ENCODE assay signal across 26 mouse cellular contexts in genomic region chr2:148537251-148537650, GRCm38 (mm10).
DNase-seq lines count a peak whose midpoint lies in the region; ATAC-seq and TF ChIP-seq lines count a peak whose summit lies in the region.
"Had no signal": no experiment of that assay in that cellular context is flagged by ENCODE, and none has a peak within 500 bp of the region (broad histone marks: within the 10 kb centered on the region; RNA-seq: fewer than 3 reads in every experiment).

No protein-coding gene starts in this region.

- TF ChIP-seq CTCF in stomach, postnatal 0 days (IDR thresholded peaks at IDR 0.05; ENCODE audit: low read depth): no peak

- H3K79me2 ChIP-seq in myocyte (ENCODE audit: control insufficient read depth, insufficient read depth): no peaks in the 10 kb centered on the region

- H3K27me3 ChIP-seq in liver, embryonic 11.5 days (replicated peaks; ENCODE audit: control insufficient read depth, insufficient read depth, low read length): no peaks in the 10 kb centered on the region
- no peaks in the 10 kb centered on the region for H3K27me3 ChIP-seq in liver, embryonic 12.5 days (replicated peaks)
- H3K27me3 ChIP-seq in myocyte (ENCODE audit: control insufficient read depth, insufficient read depth, insufficient read length): no peaks in the 10 kb centered on the region
- H3K27me3 ChIP-seq in stomach, postnatal 0 days (ENCODE audit: control insufficient read depth, insufficient read depth, low read length): no peaks in the 10 kb centered on the region
- H3K27me3 ChIP-seq: embryonic facial prominence, embryonic 13.5 days; forebrain, embryonic 12.5 days; forebrain, embryonic 15.5 days; heart, embryonic 12.5 days had no signal

- no peak overlapping the region for H3K9ac ChIP-seq in liver, embryonic 11.5 days (ENCODE audit: low read depth, low read length)
- H3K9ac ChIP-seq in liver, embryonic 12.5 days: no peak overlapping the region
- no peak overlapping the region for H3K9ac ChIP-seq in stomach, postnatal 0 days (ENCODE audit: low read length)
- H3K9ac ChIP-seq: embryonic facial prominence, embryonic 13.5 days; forebrain, embryonic 12.5 days; forebrain, embryonic 15.5 days; heart, embryonic 12.5 days; hindbrain, embryonic 14.5 days had no signal

- H3ac ChIP-seq in myocyte (ENCODE audit: control insufficient read depth, insufficient read length): no peak overlapping the region

- no peak for TF ChIP-seq POLR2A in myocyte (IDR thresholded peaks at IDR 0.05; ENCODE audit: insufficient read length, low read depth)

- no peaks in the 10 kb centered on the region for H3K9me3 ChIP-seq in liver, embryonic 11.5 days (ENCODE audit: control insufficient read depth, low read length)
- no peaks in the 10 kb centered on the region for H3K9me3 ChIP-seq in liver, embryonic 12.5 days (replicated peaks)
- no peaks in the 10 kb centered on the region for H3K9me3 ChIP-seq in stomach, postnatal 0 days (ENCODE audit: control insufficient read depth, low read length)
- H3K9me3 ChIP-seq: embryonic facial prominence, embryonic 10.5 days; embryonic facial prominence, embryonic 13.5 days; forebrain, embryonic 12.5 days; forebrain, embryonic 15.5 days; heart, embryonic 12.5 days had no signal

- H3K4me1 ChIP-seq in liver, embryonic 11.5 days (replicated peaks; ENCODE audit: control insufficient read depth, insufficient read depth, low read length): no peaks in the 10 kb centered on the region
- no peaks in the 10 kb centered on the region for H3K4me1 ChIP-seq in liver, embryonic 12.5 days
- H3K4me1 ChIP-seq in stomach, postnatal 0 days (replicated peaks; ENCODE audit: control insufficient read depth, insufficient read depth): no peaks in the 10 kb centered on the region
- H3K4me1 ChIP-seq: forebrain, embryonic 12.5 days; forebrain, embryonic 15.5 days had no signal

- ATAC-seq in liver, embryonic 11.5 days (replicated peaks; ENCODE audit: low FRiP score): 0 out of 2 replicates have a peak, but pooled peaks have one; percentile 36
- ATAC-seq in liver, embryonic 12.5 days: no peak
- no peak for ATAC-seq in stomach, postnatal 0 days (ENCODE audit: low FRiP score, low TSS enrichment)
- ATAC-seq: forebrain, embryonic 15.5 days; hindbrain, postnatal 0 days; inflammation-experienced regulatory T-cells, adult 6 months had no signal

- H3K4me2 ChIP-seq in liver, embryonic 11.5 days: no peak overlapping the region
- H3K4me2 ChIP-seq in liver, embryonic 12.5 days: no peak overlapping the region
- H3K4me2 ChIP-seq in myocyte (ENCODE audit: low read depth): peak overlapping the region; percentile 21
- no peak overlapping the region for H3K4me2 ChIP-seq in stomach, postnatal 0 days (replicated peaks; ENCODE audit: low read depth)
- H3K4me2 ChIP-seq: embryonic facial prominence, embryonic 13.5 days; forebrain, embryonic 12.5 days; forebrain, embryonic 15.5 days; heart, embryonic 12.5 days; hindbrain, embryonic 14.5 days had no signal

- DNase-seq in liver, embryonic 11.5 days (ENCODE audit: low spot score): no peak
- peak; percentile 75 for DNase-seq in 3T3-L1 (ENCODE audit: low read depth, low spot score)
- peak; percentile 10 for DNase-seq in Muller cell, postnatal 12 days (ENCODE audit: inconsistent ontology term)
- no peak for DNase-seq in stomach, postnatal 0 days (ENCODE audit: low spot score)
- DNase-seq: adrenal gland, adult 2 months; adrenal gland, postnatal 14 days; cerebellum, adult 11 months; cerebellum, adult 2 months; cerebellum, postnatal 10 days; cerebellum, postnatal 36 days; embryo, embryonic 11 days; gastrocnemius, postnatal 25 days; heart, adult 2 months; heart, postnatal 14 days; heart, postnatal 4 days had no signal

- no peak for TF ChIP-seq EP300 in stomach, postnatal 0 days (optimal IDR thresholded peaks at IDR 0.05)

- no peak overlapping the region for H3K27ac ChIP-seq in liver, embryonic 11.5 days (ENCODE audit: low read depth, low read length)
- no peak overlapping the region for H3K27ac ChIP-seq in liver, embryonic 12.5 days
- H3K27ac ChIP-seq in stomach, postnatal 0 days (replicated peaks): no peak overlapping the region
- H3K27ac ChIP-seq: embryonic facial prominence, embryonic 10.5 days; embryonic facial prominence, embryonic 13.5 days; forebrain, embryonic 12.5 days; forebrain, embryonic 15.5 days; heart, adult 2 months; hindbrain, embryonic 14.5 days; hindbrain, postnatal 0 days had no signal

- H3K4me3 ChIP-seq in liver, embryonic 11.5 days (ENCODE audit: low read depth, low read length): no peak overlapping the region
- H3K4me3 ChIP-seq in liver, embryonic 12.5 days: no peak overlapping the region
- no peak overlapping the region for H3K4me3 ChIP-seq in myocyte
- H3K4me3 ChIP-seq in stomach, postnatal 0 days (ENCODE audit: low read depth, low read length): no peak overlapping the region
- H3K4me3 ChIP-seq: embryonic facial prominence, embryonic 10.5 days; embryonic facial prominence, embryonic 13.5 days; erythroblast, embryonic 14.5 days; forebrain, embryonic 12.5 days; forebrain, embryonic 15.5 days; heart, adult 2 months; heart, embryonic 12.5 days had no signal

- WGBS in liver, embryonic 11.5 days: 87% methylated on average over 5 of the region's 5 CpGs
- 76% methylated on average over 5 of the region's 5 CpGs for WGBS in liver, embryonic 12.5 days (ENCODE audit: insufficient replicate concordance)
- 83% methylated on average over 5 of the region's 5 CpGs for WGBS in stomach, postnatal 0 days

- no peaks in the 10 kb centered on the region for H3K36me3 ChIP-seq in liver, embryonic 11.5 days (ENCODE audit: control insufficient read depth, insufficient read depth, low read length)
- no peaks in the 10 kb centered on the region for H3K36me3 ChIP-seq in liver, embryonic 12.5 days
- no peaks in the 10 kb centered on the region for H3K36me3 ChIP-seq in myocyte (ENCODE audit: control insufficient read depth, insufficient read depth)
- no peaks in the 10 kb centered on the region for H3K36me3 ChIP-seq in stomach, postnatal 0 days (ENCODE audit: control insufficient read depth, insufficient read depth, low read length)
- H3K36me3 ChIP-seq: embryonic facial prominence, embryonic 10.5 days; embryonic facial prominence, embryonic 13.5 days; forebrain, embryonic 12.5 days; forebrain, embryonic 15.5 days; heart, embryonic 12.5 days had no signal

TF ChIP-seq in myocyte, 11 proteins besides CTCF, POLR2A, EP300 and RAD21:
- TF ChIP-seq SRF (IDR thresholded peaks at IDR 0.05; ENCODE audit: control insufficient read depth, insufficient read length, low read depth): no peak
- no peak for TF ChIP-seq E2F4 (IDR thresholded peaks at IDR 0.05; ENCODE audit: insufficient read depth)
- TF ChIP-seq MYOG (IDR thresholded peaks at IDR 0.05; ENCODE audit: control insufficient read depth in 1 of 3, insufficient read depth in 1 of 3, insufficient read length in 2 of 3, low read depth in 2 of 3): no peak
- no peak for TF ChIP-seq REST (IDR thresholded peaks at IDR 0.05; ENCODE audit: insufficient read depth, insufficient read length)
- TF ChIP-seq MAX (IDR thresholded peaks at IDR 0.05; ENCODE audit: low read depth): no peak
- no peak for TF ChIP-seq POLR2AphosphoS2 (IDR thresholded peaks at IDR 0.05; ENCODE audit: insufficient read length, low read depth)
- TF ChIP-seq TCF3 (IDR thresholded peaks at IDR 0.05; ENCODE audit: insufficient read length, low read depth): no peak
- TF ChIP-seq CEBPB (IDR thresholded peaks at IDR 0.05; ENCODE audit: insufficient read depth, poor library complexity, severe bottlenecking): no peak
- TF ChIP-seq MYOD1 (IDR thresholded peaks at IDR 0.05; ENCODE audit: control insufficient read depth in 1 of 3, insufficient read length in 2 of 3, low read depth in 2 of 3): no peak
- no peak for TF ChIP-seq USF1 (IDR thresholded peaks at IDR 0.05; ENCODE audit: low read depth)
- TF ChIP-seq TCF12 (IDR thresholded peaks at IDR 0.05; ENCODE audit: insufficient read depth, poor library complexity, severe bottlenecking): no peak

Comparison
In these comparisons a context has a peak if more than half of its experiments do, and no peak if none do; other contexts are left out.
1. DNase-seq: peak in 3T3-L1 (single experiment) and Muller cell, postnatal 12 days (single experiment); none in liver, embryonic 11.5 days (single experiment) and stomach, postnatal 0 days (single experiment).